Mouse (Mus musculus) right cerebral cortex, postnatal 25 days (tissue): Measurements from ENCODE around the gene Dph2.

Experiments used
- DNase-seq: peaks from one replicate; pipeline ENCODE4 v3.0.0; 2022

Dph2 gene

DNA sequence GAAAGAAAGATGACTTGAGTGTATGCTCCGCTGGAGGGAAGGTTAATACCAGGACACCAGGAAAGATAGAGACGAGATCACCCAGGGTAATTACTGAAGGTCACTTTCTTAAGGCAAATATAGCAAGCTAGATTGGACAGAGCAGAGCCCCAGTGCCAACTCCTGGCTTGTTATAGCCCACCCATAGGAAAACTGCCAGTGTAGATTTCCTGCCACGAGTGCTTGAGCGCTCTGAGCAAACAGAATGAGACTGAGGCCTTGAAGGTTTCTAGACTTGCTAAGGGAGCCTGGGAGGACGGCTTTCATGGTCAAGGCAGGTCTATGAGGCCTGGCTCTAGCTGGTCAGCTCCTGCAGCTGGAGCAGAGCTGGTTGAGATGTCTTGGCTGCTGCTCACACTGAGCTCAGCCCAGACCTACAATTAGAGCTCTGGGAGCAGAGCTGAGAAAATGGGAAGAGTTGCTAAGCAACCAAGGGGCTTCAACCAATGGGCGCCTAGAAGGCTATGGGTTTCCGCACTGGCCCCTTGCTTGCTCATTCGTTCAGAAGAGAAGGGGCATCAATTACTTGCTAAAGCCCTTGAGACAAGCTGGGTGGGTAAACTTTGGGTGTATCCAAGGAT lies 17.1 kb upstream of the Dph2 start:
- no peak for DNase-seq

DNA sequence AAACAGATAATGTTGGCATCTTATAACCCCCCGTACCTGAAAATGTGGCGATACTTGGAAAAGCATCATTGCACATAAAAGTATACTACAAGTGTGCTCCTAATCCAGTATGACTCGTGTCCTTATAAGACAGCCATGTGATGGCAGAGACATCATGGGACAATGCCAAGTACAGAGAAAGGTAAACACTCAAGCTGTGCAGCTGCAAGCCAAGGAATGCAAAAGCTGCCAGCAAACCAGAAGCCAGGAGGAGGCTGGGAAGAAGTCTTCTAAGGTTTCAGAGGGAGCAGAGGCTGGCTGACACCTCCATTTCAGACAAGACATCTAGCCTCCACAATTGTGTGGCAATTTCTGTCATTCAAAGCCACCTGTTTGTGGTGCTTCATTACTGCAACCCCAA lies 14.4 kb upstream of the Dph2 start:
- no peak for DNase-seq

DNA sequence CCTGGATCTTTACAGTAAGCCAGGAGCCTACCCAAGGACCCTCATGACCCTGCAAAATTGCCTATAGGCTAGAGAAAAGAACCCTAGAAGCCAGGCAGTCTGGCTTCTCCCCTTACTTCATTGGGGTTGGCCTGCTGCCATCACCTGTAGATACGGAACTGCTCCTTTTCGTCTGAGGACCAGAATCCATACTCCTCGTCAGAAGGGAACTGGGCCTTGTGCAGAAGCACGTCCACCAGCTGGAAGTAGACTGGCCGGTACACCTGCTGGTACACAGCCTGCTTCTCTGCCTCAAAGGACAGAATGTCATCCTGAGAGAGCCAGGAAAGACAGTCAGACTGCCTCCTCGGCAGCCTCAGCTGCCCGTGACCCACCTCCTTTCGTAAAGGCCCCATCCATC lies 12.9 kb upstream of the Dph2 start:
- no peak for DNase-seq

DNA sequence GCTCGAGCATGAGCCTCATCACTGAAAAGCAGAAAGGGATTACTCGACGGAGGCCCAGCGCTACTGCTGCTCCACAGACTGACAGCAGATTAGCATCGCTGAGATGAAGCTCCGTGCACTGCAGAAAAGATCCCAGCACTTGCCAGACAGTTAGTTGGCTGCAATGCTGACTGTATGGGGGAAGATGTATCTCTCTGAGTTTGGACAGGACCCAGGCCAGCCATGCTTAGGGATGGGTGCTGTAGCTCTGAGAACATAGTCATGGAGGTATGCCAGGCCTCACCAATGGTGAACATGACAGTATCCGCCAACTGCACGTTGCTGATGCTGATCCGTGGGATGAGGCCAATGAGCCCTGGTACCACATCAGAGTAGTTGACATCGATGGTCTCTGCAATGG lies 12.3 kb upstream of the Dph2 start:
- DNase-seq, result peak; percentile 55

DNA sequence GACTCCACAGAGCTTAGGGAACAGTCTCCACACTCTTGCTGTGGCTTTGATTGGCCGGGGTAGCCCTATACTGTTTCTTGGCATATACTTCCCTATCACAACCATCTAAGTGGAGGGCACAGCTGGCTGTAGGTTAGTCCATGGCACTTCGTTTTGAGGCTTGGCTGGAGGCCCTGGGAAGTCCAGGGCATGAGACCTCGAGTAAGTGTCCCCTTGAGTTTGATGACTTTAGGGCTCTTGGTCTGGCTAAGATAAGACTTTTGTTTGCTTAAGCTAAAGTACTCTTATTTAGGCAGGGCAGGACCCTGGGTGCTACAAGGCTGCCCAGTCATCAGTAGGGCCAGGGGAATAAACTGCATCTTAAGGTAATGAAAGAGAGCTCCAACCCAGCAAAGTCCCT lies 6.3 kb upstream of the Dph2 start:
- DNase-seq, result no peak

DNA sequence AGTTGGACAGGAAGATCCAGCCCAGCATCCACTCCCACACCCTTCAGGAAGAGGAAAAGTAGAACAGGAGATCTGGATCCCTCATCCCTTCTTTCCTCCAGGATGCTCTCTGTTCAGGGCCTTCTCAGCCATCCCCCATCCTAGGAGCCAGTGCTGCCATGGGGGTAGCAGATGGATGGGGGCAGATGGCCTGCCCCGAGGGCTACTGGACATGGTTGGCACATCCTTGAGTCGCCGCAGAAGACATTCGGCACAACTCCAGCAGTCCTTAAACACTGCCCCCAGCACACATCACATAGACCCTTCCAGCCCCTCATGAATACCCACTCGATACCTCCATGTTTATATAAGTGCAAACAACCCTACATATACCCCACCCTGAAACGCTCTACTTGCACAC lies 4.2 kb upstream of the Dph2 start:
- DNase-seq, result no peak

DNA sequence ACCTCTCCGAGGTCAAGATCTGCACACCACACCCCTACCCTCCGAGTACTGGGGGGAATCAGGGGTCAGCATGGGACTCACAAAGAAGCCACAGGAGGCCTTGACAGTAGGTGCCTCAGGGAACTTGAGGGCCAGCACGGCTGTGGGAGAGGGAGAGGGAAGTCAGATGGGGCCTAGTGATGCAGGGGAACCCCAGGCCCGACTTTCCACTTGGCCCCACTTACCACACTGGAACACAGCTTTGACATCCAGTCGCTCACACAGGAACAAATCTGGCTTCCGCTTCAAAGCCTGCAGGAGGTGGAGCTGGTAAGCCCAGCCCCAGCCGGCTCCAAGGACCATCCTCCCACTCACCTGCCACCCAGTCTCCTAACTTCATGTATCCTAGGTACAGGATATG lies 3.5 kb upstream of the Dph2 start:
- DNase-seq, result no peak

DNA sequence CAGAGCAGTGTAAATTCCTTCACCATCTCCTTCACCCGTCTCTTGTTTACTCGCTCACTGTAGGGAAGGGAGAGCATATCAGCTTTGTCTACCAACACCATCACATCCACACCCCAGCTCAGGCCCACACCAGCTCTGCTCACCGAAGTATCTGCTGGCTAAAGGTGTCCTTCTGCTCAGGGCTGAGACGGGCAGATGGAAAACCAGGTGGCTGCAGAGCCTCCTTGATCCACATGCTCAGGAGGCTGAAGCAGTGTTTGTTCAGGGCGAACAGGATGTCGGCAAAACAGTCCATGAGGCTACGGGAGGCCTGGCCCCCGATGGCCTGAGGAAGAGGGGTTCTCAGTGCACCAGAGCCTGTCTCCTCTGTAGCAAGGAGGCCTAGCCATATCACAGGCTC lies 2.8 kb upstream of the Dph2 start:
- DNase-seq, result no peak

DNA sequence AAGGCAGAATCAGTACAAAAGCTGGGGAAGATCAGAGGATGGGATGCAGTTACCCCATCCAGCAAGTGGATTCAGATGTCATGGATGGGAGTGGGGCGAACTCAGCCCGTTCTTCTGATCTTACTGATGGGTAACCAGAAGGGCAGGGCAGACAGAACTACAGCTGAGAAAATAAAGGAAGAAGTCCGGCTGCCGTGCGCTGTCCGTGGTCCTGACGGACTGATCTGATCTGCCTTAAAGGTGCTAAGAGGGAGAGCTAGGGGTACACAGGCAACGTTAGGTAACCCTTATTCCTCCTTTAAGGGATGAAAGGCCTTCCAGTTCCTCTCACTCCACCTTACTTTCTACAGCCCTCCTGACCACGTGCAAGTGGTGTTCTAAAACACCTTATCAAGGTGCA lies 1.5 kb upstream of the Dph2 start:
- DNase-seq, result no peak

DNA sequence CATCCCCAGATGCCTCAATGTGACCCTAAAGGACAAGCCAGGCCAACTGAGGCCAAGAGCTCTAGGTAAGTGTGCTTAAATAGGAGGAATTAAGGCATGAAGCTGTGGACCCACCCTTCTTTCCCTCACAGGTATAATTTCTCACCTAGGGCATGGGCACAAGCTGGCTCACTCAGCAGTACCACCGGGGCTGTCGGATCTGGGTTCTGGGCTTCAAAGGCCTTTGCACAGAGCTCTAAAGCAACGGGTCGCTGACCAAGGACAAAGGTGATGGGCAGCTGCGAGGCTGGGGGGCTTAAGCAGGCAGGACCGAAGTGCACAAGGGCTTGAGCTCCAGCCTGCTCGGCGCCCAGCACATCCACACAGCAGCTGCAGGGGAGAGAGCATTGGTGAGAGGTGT lies 1.1 kb downstream of the Dph2 start:
- DNase-seq, result no peak

DNA sequence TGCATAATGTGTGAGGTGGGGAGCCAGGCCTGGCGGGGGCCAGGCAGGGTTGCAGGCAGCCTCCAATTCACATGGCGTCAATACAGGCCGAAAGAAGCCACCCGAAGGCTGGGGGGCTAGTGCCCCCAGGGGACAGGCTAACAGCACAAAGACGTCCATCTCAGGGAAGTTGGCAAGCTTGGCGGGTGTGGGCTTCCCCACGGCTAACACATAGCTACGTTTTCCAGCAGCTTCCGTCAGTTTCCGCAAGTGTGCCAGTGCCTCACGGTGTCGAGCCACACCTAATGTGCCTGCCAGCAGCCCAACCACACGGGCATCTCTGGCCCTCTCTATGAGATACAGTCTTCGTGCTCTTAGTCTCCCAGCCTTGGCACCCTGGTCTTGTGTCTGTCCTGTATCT lies 1.8 kb downstream of the Dph2 start:
- no peak for DNase-seq

DNA sequence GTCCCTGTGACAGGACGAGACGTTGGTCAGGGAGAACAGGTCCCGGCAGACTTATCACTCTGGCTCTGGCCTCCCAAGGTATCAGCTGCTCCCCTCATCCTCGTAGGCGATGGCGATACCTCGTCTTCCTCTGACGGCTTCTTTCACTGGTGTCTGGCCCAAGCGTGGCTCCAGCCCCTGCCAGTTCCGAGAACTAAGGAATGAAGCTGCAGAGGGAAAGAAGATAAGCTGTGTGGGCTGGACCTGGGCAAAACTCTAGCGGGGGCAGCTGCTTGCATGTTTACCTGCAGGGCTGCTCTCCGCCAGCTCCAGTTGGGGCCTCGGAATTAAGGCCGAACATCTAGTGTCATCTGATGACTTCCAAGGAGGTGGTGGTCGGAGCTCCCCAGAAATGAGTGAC lies 2.4 kb downstream of the Dph2 start:
- no peak for DNase-seq

DNA sequence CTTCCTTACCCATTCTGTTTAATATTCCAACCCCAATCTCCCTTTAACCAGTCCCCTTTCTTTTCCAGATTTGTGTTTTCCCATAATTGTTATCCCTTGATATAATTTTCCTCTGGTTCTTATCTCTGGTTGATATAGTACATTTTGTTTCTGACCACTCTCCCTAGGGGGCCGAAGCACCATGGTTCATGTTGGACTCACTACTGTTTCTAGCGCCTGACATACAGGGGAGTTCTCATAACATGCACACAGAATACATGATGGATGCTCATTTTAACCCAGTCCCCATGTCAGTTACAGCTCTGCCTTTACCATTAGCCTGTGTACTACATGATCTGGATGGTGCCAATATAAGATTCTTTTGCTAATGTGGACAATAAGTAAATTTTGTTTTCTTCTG lies 3.9 kb downstream of the Dph2 start:
- DNase-seq, result no peak

DNA sequence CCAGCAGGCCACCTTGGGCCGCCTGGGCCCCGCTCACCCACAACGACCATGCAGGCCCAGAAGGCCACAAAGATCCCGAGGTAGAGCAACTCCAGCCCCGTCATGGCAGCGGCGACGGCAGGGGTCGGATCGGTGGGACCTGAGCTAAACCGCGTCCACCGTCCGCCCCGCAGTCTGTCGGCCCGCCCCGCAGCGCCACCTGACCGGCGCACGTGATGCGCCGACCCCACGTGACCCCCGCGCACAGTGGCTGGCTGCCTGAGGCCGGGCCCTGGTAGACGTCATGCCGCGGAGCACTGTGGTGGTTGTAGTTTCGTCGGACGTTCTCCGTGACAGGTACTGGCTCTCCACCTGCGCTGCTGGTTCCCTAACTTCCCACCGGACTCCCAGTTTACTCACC lies 4.7 kb downstream of the Dph2 start, which contains the start of gene Atp6v0b:
Gene Atp6v0b, minus strand, starts transcription at position 201 of the 400 bp plus-strand sequence.
- peak; percentile 96 for DNase-seq

DNA sequence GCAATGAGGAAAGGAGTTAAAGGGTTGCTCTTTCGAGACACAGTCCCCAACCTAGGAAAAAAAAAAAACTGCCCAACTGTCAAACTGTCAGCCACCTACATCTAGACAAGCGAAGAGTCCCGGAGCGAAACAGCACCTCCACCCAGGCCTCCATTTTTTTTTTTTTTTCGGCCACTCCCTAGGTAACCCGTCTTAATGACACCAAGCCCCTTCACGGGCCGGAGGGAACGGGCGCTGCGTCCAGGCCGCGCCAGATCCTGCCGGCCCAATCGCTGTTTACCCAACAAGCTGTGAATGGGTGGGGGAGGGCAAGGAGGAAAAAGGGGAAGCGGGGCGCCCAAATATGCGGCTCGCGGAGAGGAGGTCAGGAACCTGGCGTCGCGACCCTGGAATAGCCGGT lies 5.2 kb downstream of the Dph2 start:
- DNase-seq, result no peak

DNA sequence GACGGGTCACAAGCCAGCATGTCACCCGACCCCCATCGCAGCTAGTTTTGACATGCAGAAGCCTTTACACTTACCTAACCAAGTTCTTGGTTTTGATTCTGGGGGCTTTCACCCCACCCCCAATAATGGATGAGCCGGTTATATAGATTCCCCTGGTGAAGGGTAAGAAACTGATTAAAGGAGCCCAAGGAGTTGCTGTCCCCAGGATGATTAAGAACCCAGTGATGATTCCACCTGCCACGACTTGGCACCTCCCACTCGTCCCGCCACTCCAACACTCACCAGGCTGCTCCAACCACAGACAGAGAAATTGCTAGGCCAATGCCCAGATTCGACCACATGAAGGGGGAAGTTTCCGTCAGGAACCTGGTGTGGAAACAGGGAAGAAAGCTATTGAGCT lies 5.8 kb downstream of the Dph2 start:
- DNase-seq, result no peak

DNA sequence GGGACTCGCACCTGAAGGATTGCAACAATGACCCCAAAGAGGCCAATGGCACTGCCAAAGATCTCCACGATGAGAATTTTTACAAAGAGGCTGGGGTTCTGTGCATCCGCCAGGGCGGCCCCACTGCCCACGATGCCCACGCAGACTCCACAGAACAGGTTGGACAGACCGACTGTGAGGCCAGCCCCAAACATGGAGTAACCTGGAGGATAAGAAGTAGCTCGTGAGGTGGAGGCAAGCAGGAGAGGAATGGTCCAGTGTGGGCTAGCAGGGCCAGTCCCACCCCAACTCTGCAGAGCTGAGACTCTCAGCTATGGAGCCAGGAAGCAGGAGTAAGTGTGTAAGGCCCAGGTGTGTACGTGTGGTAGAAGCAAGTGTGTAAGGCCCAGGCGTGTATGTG lies 6.7 kb downstream of the Dph2 start:
- no peak for DNase-seq

DNA sequence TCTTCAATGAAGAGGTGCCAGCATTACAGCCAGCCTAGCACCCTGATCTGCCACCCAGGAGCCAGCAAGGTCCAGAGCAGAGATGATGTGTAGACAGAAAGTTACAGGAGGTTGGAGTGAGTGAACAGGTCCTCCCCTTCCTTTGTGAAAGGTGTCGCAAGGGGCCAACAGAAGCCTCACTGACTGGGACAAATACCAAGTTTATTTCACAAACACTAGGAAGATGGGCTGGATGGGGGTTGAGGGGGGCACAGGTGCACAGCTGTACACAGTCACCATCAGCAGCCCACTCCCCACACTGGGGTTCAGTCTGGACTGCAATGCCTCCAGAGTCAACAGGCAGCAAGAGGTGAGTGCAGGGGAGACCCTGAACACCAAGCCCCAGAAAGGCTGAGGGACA lies 7.7 kb downstream of the Dph2 start:
- no peak for DNase-seq

DNA sequence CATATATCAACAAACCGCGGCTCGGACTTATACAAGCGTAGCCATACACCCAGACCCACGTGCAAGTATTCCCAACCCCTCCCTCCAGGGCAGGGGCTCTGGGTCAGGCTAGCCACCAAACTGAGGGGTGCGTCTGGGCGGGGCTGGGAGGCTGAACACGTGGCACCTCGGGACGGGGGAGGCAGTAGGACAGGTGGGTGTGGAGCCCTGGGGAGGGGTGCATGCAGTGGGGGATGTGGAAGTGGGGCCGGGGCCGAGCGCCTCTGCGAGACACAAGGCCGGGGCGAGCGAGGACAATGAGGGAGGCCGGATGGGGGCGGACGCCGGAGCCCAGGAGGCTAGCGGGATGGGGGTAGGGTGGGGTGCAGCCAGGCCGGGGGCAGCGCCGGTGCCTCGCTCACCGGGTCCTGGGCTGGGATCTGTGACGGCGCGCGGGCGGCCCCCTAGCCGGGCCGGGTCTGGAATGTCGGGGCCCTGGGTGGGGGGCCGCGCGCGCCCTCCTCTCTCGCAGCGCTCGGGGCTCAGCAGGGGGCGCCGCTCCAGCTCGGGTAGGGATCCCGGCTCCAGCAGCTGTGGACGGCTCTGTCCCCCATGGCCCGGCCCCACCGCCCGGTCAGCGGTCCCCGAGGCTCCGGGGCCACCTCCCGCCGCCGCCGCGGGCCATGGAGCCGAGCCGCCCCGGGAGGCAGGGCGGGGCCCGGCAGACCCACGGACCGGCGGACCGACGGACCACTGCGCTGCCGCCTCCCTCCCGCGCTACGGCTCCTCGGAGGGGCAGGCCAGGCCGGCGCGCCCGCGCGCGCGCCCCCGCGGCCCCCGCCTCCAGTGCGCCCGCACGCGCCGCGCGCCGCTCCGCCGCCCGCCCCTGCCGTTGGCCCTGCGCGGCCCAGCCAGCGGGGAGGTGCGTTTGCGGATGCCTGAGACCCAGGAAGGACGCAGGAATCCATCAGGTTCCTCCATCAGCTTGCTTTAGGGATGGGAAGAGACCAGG lies 8.8 kb downstream of the Dph2 start, which contains the start of gene B4galt2:
Gene B4galt2, minus strand, starts transcription at position 787 of the 991 bp plus-strand sequence.
- peak; percentile 81 for DNase-seq

DNA sequence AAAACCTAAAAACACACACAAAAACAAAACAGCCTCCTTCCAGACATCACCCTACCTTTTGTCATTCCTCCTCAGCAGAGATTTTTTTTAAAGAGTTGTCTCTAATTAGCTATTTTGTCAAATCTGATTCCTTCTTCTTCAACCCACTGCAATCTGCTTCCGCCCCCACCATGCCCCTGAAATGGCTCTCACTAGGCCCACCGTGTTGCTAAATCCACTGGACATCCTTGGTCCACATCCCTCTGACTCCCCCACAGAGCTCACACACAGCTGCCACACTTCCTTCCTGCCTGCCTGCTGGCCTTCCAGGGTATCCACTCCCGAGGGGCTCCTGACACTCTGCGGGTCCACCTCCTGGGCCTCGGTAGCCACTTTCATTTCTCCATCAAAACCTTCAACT lies 13.1 kb downstream of the Dph2 start:
- DNase-seq, result no peak

DNA sequence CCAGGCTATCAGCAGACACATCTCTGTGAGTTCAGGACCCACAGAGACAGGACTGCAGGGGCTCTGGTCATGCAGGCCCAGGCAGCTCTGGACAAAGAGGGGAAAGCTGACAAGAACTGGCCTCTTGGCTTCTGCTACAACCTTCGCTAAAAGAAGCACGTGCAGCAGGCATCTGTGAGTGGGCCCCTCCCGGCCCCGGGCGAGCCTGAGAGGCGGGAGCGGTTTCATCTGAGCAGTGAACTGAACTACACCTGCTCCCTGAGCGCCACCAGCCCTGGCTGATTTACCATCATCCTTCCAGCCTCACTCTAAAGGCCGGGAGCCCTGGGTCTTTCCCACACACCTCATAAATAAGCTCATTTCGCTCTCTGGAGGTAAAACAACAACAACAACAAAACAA lies 13.5 kb downstream of the Dph2 start:
- DNase-seq, result no peak

DNA sequence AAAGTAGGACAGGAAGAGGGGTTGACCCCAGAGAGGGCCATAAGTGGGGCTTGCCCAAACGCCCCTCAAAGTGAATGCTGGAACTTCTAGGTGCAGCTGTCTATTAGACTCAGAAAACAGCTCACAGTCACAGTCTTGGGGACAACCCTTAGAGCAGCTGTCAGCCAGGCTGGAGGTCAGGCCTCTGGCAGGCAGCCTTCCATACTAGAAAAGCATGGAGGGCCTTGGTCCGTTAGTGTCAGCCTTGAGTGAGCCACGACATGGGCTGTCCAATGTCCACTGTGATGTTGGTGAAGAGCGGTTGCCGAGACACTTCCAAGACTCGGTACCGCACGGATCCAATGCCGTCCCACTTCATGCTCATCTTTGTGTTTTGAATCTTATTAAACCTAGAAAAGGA lies 18.2 kb downstream of the Dph2 start:
- DNase-seq, result no peak

DNA sequence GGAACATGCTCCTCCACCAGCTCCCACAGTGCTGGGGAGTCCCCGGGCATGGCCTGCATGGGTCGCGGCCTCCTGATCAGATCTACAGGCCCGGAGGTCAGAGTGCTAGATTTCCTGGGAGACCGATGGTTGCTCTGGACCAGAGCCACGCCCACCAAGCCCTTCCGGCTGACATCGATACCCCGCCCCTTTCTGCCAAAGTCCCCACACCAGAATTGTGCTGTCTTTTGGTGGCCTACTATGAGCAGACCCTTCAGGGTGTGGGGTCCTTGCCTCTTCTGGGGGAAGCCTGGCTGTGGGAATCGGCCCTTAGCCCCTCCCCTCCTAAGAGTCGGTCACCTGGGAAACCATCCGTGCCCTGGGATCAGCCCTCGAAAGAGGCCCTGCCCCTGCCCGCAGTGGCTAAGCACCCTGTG lies 19.4 kb downstream of the Dph2 start, which contains the start of gene Ccdc24:
Gene Ccdc24, minus strand, starts transcription at position 87 of the 416 bp plus-strand sequence.
- no peak for DNase-seq

DNA sequence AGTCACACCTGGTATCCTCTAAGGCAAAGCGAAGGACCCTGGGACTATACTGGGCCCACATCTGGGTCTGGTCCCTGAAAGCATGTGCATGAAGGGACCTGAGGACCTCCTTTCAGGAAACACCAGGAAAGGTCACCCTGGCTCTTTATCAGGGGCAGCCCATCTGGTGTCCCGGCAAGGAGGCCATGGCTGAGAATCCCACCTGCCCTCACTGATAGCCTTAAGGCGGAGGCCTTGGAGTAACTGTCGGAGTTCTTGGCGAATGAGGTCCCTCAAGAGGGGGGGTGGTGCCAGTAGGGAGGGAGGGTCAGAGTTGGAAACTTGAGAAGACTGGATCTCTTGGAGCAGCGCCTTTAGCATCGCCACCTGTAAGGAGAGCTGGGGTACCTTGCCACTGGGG lies 20.0 kb downstream of the Dph2 start:
- DNase-seq, result no peak
